Mouse (Mus musculus) erythroblast, embryonic 14.5 days (primary cell): ENCODE results near the gene Rbm4b. TPM values are rescaled to one million over a fixed set of nuclear protein-coding genes. Genes with fewer than 3 reads are reported as not detected.
"Not testable (repeated sequence)": the region's sequence is repeated elsewhere in the genome, so short reads cannot be mapped to it uniquely, and the experiment has no call there.

Source experiments
- H3K27me3 ChIP-seq: 2 replicates; pipeline ENCODE4 v1.6.1; 2012; ENCODE audit warnings: inconsistent platforms; ENCODE audit not compliant: control insufficient read depth
- H3K36me3 ChIP-seq: 2 replicates; pipeline ENCODE4 v1.6.1; 2012; ENCODE audit warnings: mild to moderate bottlenecking, inconsistent platforms; ENCODE audit not compliant: control insufficient read depth
- H3K4me1 ChIP-seq: 2 replicates; pipeline ENCODE4 v1.6.1; 2012; ENCODE audit warnings: inconsistent platforms; ENCODE audit not compliant: control insufficient read depth
- H3K4me3 ChIP-seq: replicated peaks from 2 replicates; pipeline ENCODE3; 2012; ENCODE audit warnings: moderate library complexity, mild to moderate bottlenecking, inconsistent platforms
- H3K9me3 ChIP-seq: 2 replicates; pipeline ENCODE4 v1.6.1; 2012; ENCODE audit warnings: low read length, inconsistent platforms, mixed read lengths; ENCODE audit not compliant: control insufficient read depth
- GATA1 ChIP-seq: IDR thresholded peaks from 2 replicates; pipeline ENCODE4 v1.6.1; 2012; ENCODE audit warnings: low read length, inconsistent platforms, mixed read lengths
- TAL1 ChIP-seq: IDR thresholded peaks from 3 replicates; pipeline ENCODE4 v1.6.1; 2012; ENCODE audit warnings: low read length, inconsistent platforms, mixed read lengths
- polyA plus RNA-seq: library from polyadenylated mRNA; stranded (reverse); fragments of >175 nt; gene quantifications from 2 replicates; pipeline ENCODE4 v1.2.3, GENCODE M21; 2012

Gene Rbm4b
- polyA plus RNA-seq, 1 experiment = 0.47 TPM

- no peaks in the 10 kb centered on the region; the same call in 1 of the 2 replicates for H3K9me3 ChIP-seq
Observed at GRCm38 (mm10) chr19:4811063-4811908, 55.0 kb downstream of the Rbm4b start, which contains the start of the genes Gm21992 and Rbm14. Gm21992 (minus strand) TSS chr19:4811612. Rbm14 (minus strand) TSS chr19:4811634.

GRCm38 (mm10) chr19:4811909-4812242 is 55.6 kb downstream of the Rbm4b start:
- peaks cover 17% of the 10 kb centered on the region for H3K36me3 ChIP-seq
- no peak for TF ChIP-seq GATA1
- TF ChIP-seq TAL1 = no peak
- peak overlapping the region; percentile 90 for H3K4me3 ChIP-seq

More at GRCm38 (mm10) chr19:4811063-4811908, 55.0 kb downstream of the Rbm4b start, which contains the start of the genes Gm21992 and Rbm14:
- Histone ChIP-seq H3K4me1 (peaks cover 40% of the 10 kb centered on the region), H3K27me3 (peaks cover 5% of the 10 kb centered on the region), H3K4me3 (peak within 1 kb of the TSS; percentile 90), H3K36me3 (peaks cover 23% of the 10 kb centered on the region)
- TF ChIP-seq GATA1 = no peak
- no peak for TF ChIP-seq TAL1

GRCm38 (mm10) chr19:4812334-4812949 is 56.1 kb downstream of the Rbm4b start:
- Histone ChIP-seq H3K36me3 (peaks cover 13% of the 10 kb centered on the region), H3K4me3 (peak overlapping the region; percentile 90), H3K4me1 (peaks cover 32% of the 10 kb centered on the region)
- not testable (repeated sequence) for H3K27me3 ChIP-seq, H3K9me3 ChIP-seq

More at GRCm38 (mm10) chr19:4811909-4812242, 55.6 kb downstream of the Rbm4b start:
- H3K9me3 ChIP-seq = no peaks in the 10 kb centered on the region; the same call in 1 of the 2 replicates
- H3K27me3 ChIP-seq = peaks cover 5% of the 10 kb centered on the region
- H3K4me1 ChIP-seq = peaks cover 35% of the 10 kb centered on the region

- H3K36me3 ChIP-seq = peaks cover 8% of the 10 kb centered on the region
- peaks cover 14% of the 10 kb centered on the region for H3K27me3 ChIP-seq
- no peaks in the 10 kb centered on the region; the same call in 1 of the 2 replicates for H3K9me3 ChIP-seq
- H3K4me3 ChIP-seq = no peak overlapping the region
- peaks cover 26% of the 10 kb centered on the region for H3K4me1 ChIP-seq
- TF ChIP-seq TAL1 (no peak), GATA1 (no peak)
Observed at GRCm38 (mm10) chr19:4813015-4813414, 56.7 kb downstream of the Rbm4b start.

Other genes with a start within 250 kb of the Rbm4b start
- gene Pcx, start 246.0 kb upstream of the Rbm4b start, polyA plus RNA-seq = 18.5 and 18.7 TPM in 2 replicates
- gene Lrfn4, start 140.8 kb upstream of the Rbm4b start, polyA plus RNA-seq = 0.18 and 0.26 TPM in 2 replicates
- gene Rce1, start 130.9 kb upstream of the Rbm4b start, polyA plus RNA-seq = 2.8 and 4.5 TPM in 2 replicates
- 0.18 TPM in 1 of 2 replicates, not detected in the other for gene Gm960, start 57.8 kb upstream of the Rbm4b start, polyA plus RNA-seq
- gene Sptbn2, start 45.3 kb upstream of the Rbm4b start, polyA plus RNA-seq = not detected in 2 replicates
- 1.1 and 1.6 TPM in 2 replicates for gene Rbm4, start 37.4 kb downstream of the Rbm4b start, polyA plus RNA-seq
- 0.19 and 0.62 TPM in 2 replicates for gene Gm21992, start 55.1 kb downstream of the Rbm4b start, polyA plus RNA-seq
- gene Rbm14, start 55.1 kb downstream of the Rbm4b start, polyA plus RNA-seq = 3.8 and 5.1 TPM in 2 replicates
- gene Ccs, start 82.8 kb downstream of the Rbm4b start, polyA plus RNA-seq = 19.1 and 28.1 TPM in 2 replicates
- gene Ccdc87, start 82.9 kb downstream of the Rbm4b start, polyA plus RNA-seq = 0.01 TPM in 1 of 2 replicates, not detected in the other
- 12.0 and 15.6 TPM in 2 replicates for gene Ctsf, start 98.6 kb downstream of the Rbm4b start, polyA plus RNA-seq
- 0.07 and 0.20 TPM in 2 replicates for gene Actn3, start 121.4 kb downstream of the Rbm4b start, polyA plus RNA-seq
- 1.1 and 1.2 TPM in 2 replicates for gene Zdhhc24, start 122.2 kb downstream of the Rbm4b start, polyA plus RNA-seq
- 0.33 and 0.50 TPM in 2 replicates for gene Bbs1, start 150.1 kb downstream of the Rbm4b start, polyA plus RNA-seq
- 4.8 and 6.0 TPM in 2 replicates for gene Dpp3, start 171.8 kb downstream of the Rbm4b start, polyA plus RNA-seq
- not detected in 2 replicates for gene Peli3, start 186.6 kb downstream of the Rbm4b start, polyA plus RNA-seq
- 5.3 and 5.9 TPM in 2 replicates for gene Mrpl11, start 205.7 kb downstream of the Rbm4b start, polyA plus RNA-seq
- not detected in 2 replicates for gene Npas4, start 233.8 kb downstream of the Rbm4b start, polyA plus RNA-seq